Mouse (Mus musculus) MEL (cell line): Measurements from ENCODE around the gene Dock4. TPM values are rescaled to one million over a fixed set of nuclear protein-coding genes. Genes with fewer than 3 reads are reported as not detected.

Experiments used
- DNase-seq: peaks from one replicate; pipeline ENCODE4 v3.0.0; 2011; ENCODE audit warnings: low read depth, low spot score
- H3K27ac ChIP-seq: 2 replicates; pipeline ENCODE4 v1.5.1; 2012; ENCODE audit warnings: low read depth, mild to moderate bottlenecking, control low read depth, low read length, moderate library complexity; ENCODE audit not compliant: control insufficient read depth
- H3K27me3 ChIP-seq, 2 experiments: fragments of 150-350 bp in 1 of 2; sonication (generic) in 1 of 2; 2 replicates each; pipeline ENCODE4 v1.6.1; 2012; ENCODE audit warnings: low read length in 2 of 2, mild to moderate bottlenecking in 2 of 2, improper control_type of control experiment in 1 of 2, moderate library complexity in 1 of 2; ENCODE audit not compliant: insufficient read depth in 2 of 2, control insufficient read depth in 1 of 2
- H3K36me3 ChIP-seq, 2 experiments: 2 replicates each; pipeline ENCODE4 v1.6.1; 2012 to 2014; ENCODE audit warnings: low read length in 2 of 2, improper control_type of control experiment in 1 of 2, inconsistent platforms in 1 of 2, mild to moderate bottlenecking in 1 of 2; ENCODE audit not compliant: insufficient read depth in 2 of 2, control insufficient read depth in 1 of 2
- H3K4me1 ChIP-seq, 2 experiments: fragments of 150-350 bp in 1 of 2; sonication (generic) in 1 of 2; 2 replicates each; pipeline ENCODE4 v1.6.1; 2012; ENCODE audit warnings: low read length in 2 of 2, improper control_type of control experiment in 1 of 2, mild to moderate bottlenecking in 1 of 2; ENCODE audit not compliant: insufficient read depth in 2 of 2, control insufficient read depth in 1 of 2
- H3K4me3 ChIP-seq, 2 experiments: fragments of 150-350 bp in 1 of 2; sonication (generic) in 1 of 2; 2 replicates each; pipeline ENCODE4 v1.5.1; 2012; ENCODE audit warnings: low read depth in 2 of 2, low read length in 2 of 2, mild to moderate bottlenecking in 2 of 2, moderate library complexity in 2 of 2, control low read depth in 1 of 2, improper control_type of control experiment in 1 of 2; ENCODE audit not compliant: control insufficient read depth in 1 of 2, insufficient read depth in 1 of 2
- H3K79me2 ChIP-seq: 2 replicates; pipeline ENCODE4 v1.6.1; 2012; ENCODE audit warnings: mild to moderate bottlenecking, low read length, moderate library complexity; ENCODE audit not compliant: control insufficient read depth, poor library complexity, insufficient read depth
- H3K9ac ChIP-seq: 2 replicates; pipeline ENCODE4 v1.6.1; 2012; ENCODE audit warnings: low read depth, mild to moderate bottlenecking, control low read depth, low read length, moderate library complexity; ENCODE audit not compliant: control insufficient read depth, poor library complexity, severe bottlenecking
- H3K9me3 ChIP-seq: fragments of 150-350 bp; sonication (generic); replicated peaks from 2 replicates; pipeline ENCODE4 v1.6.1; 2012; ENCODE audit warnings: mild to moderate bottlenecking, low read length, improper control_type of control experiment, moderate library complexity; ENCODE audit not compliant: insufficient read depth
- BHLHE40 ChIP-seq: IDR thresholded peaks from 2 replicates; pipeline ENCODE4 v1.6.1; 2012; ENCODE audit warnings: low read depth, mild to moderate bottlenecking, inconsistent platforms, low read length, improper control_type of control experiment, borderline replicate concordance
- ELF1 ChIP-seq: IDR thresholded peaks from 2 replicates; pipeline ENCODE4 v1.6.1; 2014; ENCODE audit warnings: low read depth, mild to moderate bottlenecking, inconsistent platforms, low read length, improper control_type of control experiment, moderate library complexity
- ETS1 ChIP-seq: IDR thresholded peaks from 2 replicates; pipeline ENCODE4 v1.6.1; 2012; ENCODE audit warnings: low read depth, mild to moderate bottlenecking, inconsistent platforms, low read length, improper control_type of control experiment, moderate library complexity
- GABPA ChIP-seq: IDR thresholded peaks from 2 replicates; pipeline ENCODE4 v1.6.1; 2012; ENCODE audit warnings: low read depth, mild to moderate bottlenecking, inconsistent platforms, low read length, improper control_type of control experiment, moderate library complexity
- GATA1 ChIP-seq: IDR thresholded peaks from 2 replicates; pipeline ENCODE4 v1.6.1; 2011; ENCODE audit warnings: low read depth, low read length, improper control_type of control experiment
- HCFC1 ChIP-seq: IDR thresholded peaks from 2 replicates; pipeline ENCODE4 v1.6.1; 2012; ENCODE audit warnings: low read depth, mild to moderate bottlenecking, inconsistent platforms, low read length, improper control_type of control experiment, moderate library complexity
- JUND ChIP-seq: IDR thresholded peaks from 2 replicates; pipeline ENCODE4 v1.6.1; 2011; ENCODE audit warnings: low read depth, mild to moderate bottlenecking, improper control_type of control experiment, low read length
- KAT2A ChIP-seq: conservative IDR thresholded peaks from 2 replicates; pipeline ENCODE4 v1.6.1; 2012; ENCODE audit warnings: low read depth, low read length, improper control_type of control experiment, inconsistent platforms
- MAX ChIP-seq: IDR thresholded peaks from 2 replicates; pipeline ENCODE4 v1.6.1; 2011; ENCODE audit warnings: low read length, improper control_type of control experiment
- MEF2A ChIP-seq: IDR thresholded peaks from 2 replicates; pipeline ENCODE4 v1.6.1; 2014; ENCODE audit warnings: low read depth, mild to moderate bottlenecking, inconsistent platforms, low read length, improper control_type of control experiment; ENCODE audit not compliant: poor library complexity, insufficient replicate concordance, severe bottlenecking; ENCODE audit errors: extremely low read depth
- MXI1 ChIP-seq: IDR thresholded peaks from 2 replicates; pipeline ENCODE4 v1.6.1; 2011; ENCODE audit warnings: mild to moderate bottlenecking, low read depth, low read length, improper control_type of control experiment
- MYC ChIP-seq: IDR thresholded peaks from 2 replicates; pipeline ENCODE4 v1.6.1; 2011; ENCODE audit warnings: low read depth, mild to moderate bottlenecking, low read length, improper control_type of control experiment, moderate library complexity
- NELFE ChIP-seq: IDR thresholded peaks from 2 replicates; pipeline ENCODE4 v1.6.1; 2011; ENCODE audit warnings: low read depth, low read length, improper control_type of control experiment
- POLR2A ChIP-seq, 2 experiments: IDR thresholded peaks; 2 replicates each; pipeline ENCODE4 v1.6.1; 2011 to 2012; ENCODE audit warnings: low read length in 2 of 2, mild to moderate bottlenecking in 2 of 2, control low read depth in 1 of 2, improper control_type of control experiment in 1 of 2, low read depth in 1 of 2, moderate library complexity in 1 of 2; ENCODE audit not compliant: control insufficient read depth in 1 of 2, insufficient read depth in 1 of 2, poor library complexity in 1 of 2
- POLR2AphosphoS5 ChIP-seq: IDR thresholded peaks from 2 replicates; pipeline ENCODE4 v1.6.1; 2012; ENCODE audit warnings: low read depth, borderline replicate concordance, mild to moderate bottlenecking, inconsistent platforms, low read length, moderate library complexity, mixed read lengths
- SIN3A ChIP-seq: IDR thresholded peaks from 2 replicates; pipeline ENCODE4 v1.6.1; 2012; ENCODE audit warnings: low read length, improper control_type of control experiment, inconsistent platforms
- TAL1 ChIP-seq: IDR thresholded peaks from 2 replicates; pipeline ENCODE4 v1.6.1; 2012; ENCODE audit warnings: mild to moderate bottlenecking, inconsistent platforms, low read length, moderate library complexity, mixed read lengths
- TCF12 ChIP-seq: IDR thresholded peaks from 2 replicates; pipeline ENCODE4 v1.6.1; 2014; ENCODE audit warnings: low read depth, mild to moderate bottlenecking, inconsistent platforms, low read length, improper control_type of control experiment, moderate library complexity
- USF1 ChIP-seq: IDR thresholded peaks from 2 replicates; pipeline ENCODE4 v1.6.1; 2014; ENCODE audit warnings: low read depth, mild to moderate bottlenecking, inconsistent platforms, low read length, improper control_type of control experiment, moderate library complexity
- ZC3H11A ChIP-seq: IDR thresholded peaks from 2 replicates; pipeline ENCODE4 v1.6.1; 2012; ENCODE audit warnings: low read depth, mild to moderate bottlenecking, inconsistent platforms, low read length, improper control_type of control experiment
- polyA plus RNA-seq, 2 experiments: library from polyadenylated mRNA; stranded (reverse) in 1 of 2; unstranded in 1 of 2; fragments of >175 nt in 1 of 2; fragments of >200 nt in 1 of 2; gene quantifications; 2 replicates each; pipeline versions ENCODE4 v1.2.1 to v1.2.4; 2012; ENCODE audit warnings: low replicate concordance in 2 of 2, low read depth in 1 of 2; ENCODE audit not compliant: insufficient read length in 2 of 2, insufficient read depth in 1 of 2, missing spikeins in 1 of 2
- total RNA-seq: library from RNA; depleted of rRNA; stranded (reverse); fragments of 300-350 nt; gene quantifications from 2 replicates; pipeline ENCODE4 v1.2.3, GENCODE M21; 2012

Gene Dock4
- total and polyA plus RNA-seq, 3 experiments, result 0.08 to 0.17 TPM; not detected in 1

GRCm38 (mm10) chr12:40576749-40577148 is 131.0 kb downstream of the Dock4 start:
- no peak for TF ChIP-seq MYC
- TF ChIP-seq JUND, result no peak
- TF ChIP-seq ETS1, result no peak
- TF ChIP-seq ELF1, result no peak
- no peak for TF ChIP-seq TCF12
- TF ChIP-seq SIN3A, result no peak
- no peak for TF ChIP-seq POLR2A (IDR thresholded peaks at IDR 0.05; ENCODE audit: control insufficient read depth in 1 of 2, insufficient read depth in 1 of 2, low read depth in 1 of 2, low read length in 2 of 2, poor library complexity in 1 of 2)
- TF ChIP-seq HCFC1, result no peak
- TF ChIP-seq GABPA, result no peak
- no peak for TF ChIP-seq POLR2AphosphoS5
- TF ChIP-seq ZC3H11A, result no peak
- TF ChIP-seq BHLHE40, result no peak
- TF ChIP-seq NELFE, result no peak
- Histone ChIP-seq H3K27ac (no peak overlapping the region), H3K27me3 (no peaks in the 10 kb centered on the region; a peak in 1 of 4 replicates), H3K9ac (no peak overlapping the region), H3K4me3 (no peak overlapping the region), H3K4me1 (no peaks in the 10 kb centered on the region), H3K79me2 (no peaks in the 10 kb centered on the region), H3K9me3 (no peaks in the 10 kb centered on the region), H3K36me3 (no peaks in the 10 kb centered on the region)
- no peak for DNase-seq

DNA sequence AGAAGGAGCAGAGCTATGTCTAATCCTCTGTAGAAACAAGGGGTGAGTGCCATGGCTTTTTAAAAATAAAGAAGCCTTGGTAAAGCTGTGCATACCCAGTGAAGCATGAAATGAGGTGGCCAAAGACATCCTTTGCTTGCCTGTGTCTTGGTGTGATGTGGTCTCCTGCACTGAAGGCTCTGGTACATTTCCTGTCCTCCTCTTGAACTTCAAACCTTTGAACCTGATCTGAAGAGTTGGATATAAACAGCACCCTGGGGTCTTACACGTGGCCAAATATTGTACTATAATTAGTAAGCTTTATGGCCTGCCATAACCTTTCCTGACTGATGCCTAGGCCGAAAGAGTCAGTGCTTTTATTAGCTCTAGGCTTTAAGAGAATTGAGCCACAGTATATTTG is 134.6 kb downstream of the Dock4 start:
- no peak overlapping the region for H3K9ac ChIP-seq
- no peak overlapping the region for H3K4me3 ChIP-seq
- H3K4me1 ChIP-seq, result no peaks in the 10 kb centered on the region
- H3K36me3 ChIP-seq, result no peaks in the 10 kb centered on the region
- TF ChIP-seq MEF2A (no peak), TAL1 (no peak), MAX (no peak)
- H3K27ac ChIP-seq, result no peak overlapping the region
- H3K27me3 ChIP-seq, result no peaks in the 10 kb centered on the region
- DNase-seq, result no peak
- H3K79me2 ChIP-seq, result no peaks in the 10 kb centered on the region
- no peaks in the 10 kb centered on the region for H3K9me3 ChIP-seq

- DNase-seq, result no peak
- Histone ChIP-seq H3K36me3 (no peaks in the 10 kb centered on the region), H3K4me3 (no peak overlapping the region), H3K9me3 (no peaks in the 10 kb centered on the region), H3K27ac (no peak overlapping the region), H3K4me1 (no peaks in the 10 kb centered on the region), H3K79me2 (no peaks in the 10 kb centered on the region), H3K27me3 (no peaks in the 10 kb centered on the region), H3K9ac (no peak overlapping the region)
- TF ChIP-seq MXI1 (no peak), KAT2A (no peak), GATA1 (no peak), BHLHE40 (no peak), TAL1 (no peak), ETS1 (no peak), USF1 (no peak)
Observed at GRCm38 (mm10) chr12:40581037-40581436, 135.3 kb downstream of the Dock4 start.
